Mouse (Mus musculus): ENCODE measurements around the gene Unc93a2.
"Not testable (repeated sequence)": the region's sequence is repeated elsewhere in the genome, so short reads cannot be mapped to it uniquely, and the experiment has no call there.

DNA sequence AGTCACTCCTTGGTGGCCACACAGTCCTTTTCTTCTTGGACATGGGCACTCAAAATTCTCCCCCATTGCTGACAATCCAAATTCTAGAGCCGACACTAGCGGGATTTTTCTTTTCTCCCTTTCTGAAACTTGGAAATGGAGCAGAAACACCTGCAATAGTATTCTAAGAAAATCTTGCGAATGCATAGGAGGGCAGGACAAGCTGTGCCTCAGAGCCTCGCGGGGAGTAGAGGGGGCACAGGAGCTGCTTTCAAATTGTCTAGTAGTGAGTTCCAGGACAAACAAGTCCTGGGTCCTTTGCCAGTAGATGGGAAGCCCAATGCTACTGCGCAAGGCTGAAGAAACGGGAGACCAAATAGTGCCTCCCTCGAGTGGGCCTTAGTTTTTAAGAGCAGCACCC, 10.4 kb upstream of the Unc93a2 start:
- not testable (repeated sequence) for TF ChIP-seq TBP (conservative IDR thresholded peaks at IDR 0.05; ENCODE audit: low read depth, low read length); MAX (IDR thresholded peaks at IDR 0.05; ENCODE audit: low read length); CTCF (conservative IDR thresholded peaks at IDR 0.05 in 1 of 2, IDR thresholded peaks at IDR 0.05 in 1 of 2; ENCODE audit: low read depth in 2 of 2, low read length in 2 of 2); UBTF (IDR thresholded peaks at IDR 0.05; ENCODE audit: low read depth, low read length); POLR2A (IDR thresholded peaks at IDR 0.05; ENCODE audit: low read depth, low read length)

Data from CH12.LX (cell line).